Mouse (Mus musculus): Measurements from ENCODE around the gene Tbcb. TPM values are rescaled to one million over a fixed set of nuclear protein-coding genes. Genes with fewer than 3 reads are reported as not detected.

The Tbcb gene
- total and polyA plus RNA-seq, 2 experiments from 2014 or later = 129 to 473 TPM

- Histone ChIP-seq H3K9ac (replicated peaks; ENCODE audit: low read length) (no peak overlapping the region), H3K9me3 (ENCODE audit: low read length) (no peaks in the 10 kb centered on the region), H3K36me3 (ENCODE audit: insufficient read depth, low read length) (peaks cover 23% of the 10 kb centered on the region), H3K4me1 (ENCODE audit: insufficient read depth, low read length) (no peaks in the 10 kb centered on the region), H3K27ac (no peak overlapping the region), H3K4me3 (ENCODE audit: low read length) (no peak overlapping the region), H3K4me2 (ENCODE audit: low read depth, low read length) (no peak overlapping the region), H3K27me3 (ENCODE audit: insufficient read depth, low read length) (no peaks in the 10 kb centered on the region)
- DNase-seq (ENCODE audit: low spot score) (no peak), ATAC-seq (no peak)
- WGBS = 91% methylated on average over 11 of the region's 11 CpGs
- no peak for TF ChIP-seq CTCF (IDR thresholded peaks at IDR 0.05; ENCODE audit: low read depth)
Observed at GRCm38 (mm10) chr7:30178256-30178655, 53.8 kb downstream of the Tbcb start.

- Histone ChIP-seq H3K4me1 (ENCODE audit: insufficient read depth, low read length) (no peaks in the 10 kb centered on the region), H3K4me3 (ENCODE audit: low read length) (no peak overlapping the region), H3K27me3 (ENCODE audit: insufficient read depth, low read length) (no peaks in the 10 kb centered on the region), H3K36me3 (ENCODE audit: insufficient read depth, low read length) (peaks cover 23% of the 10 kb centered on the region), H3K27ac (no peak overlapping the region), H3K9ac (replicated peaks; ENCODE audit: low read length) (no peak overlapping the region), H3K4me2 (ENCODE audit: low read depth, low read length) (no peak overlapping the region), H3K9me3 (ENCODE audit: low read length) (no peaks in the 10 kb centered on the region)
- WGBS = 83% methylated on average over 12 of the region's 12 CpGs
- DNase-seq (ENCODE audit: low spot score) = no peak
- ATAC-seq = no peak
- no peak for TF ChIP-seq CTCF (IDR thresholded peaks at IDR 0.05; ENCODE audit: low read depth)
Observed at GRCm38 (mm10) chr7:30176474-30176873, 55.6 kb downstream of the Tbcb start.

Other genes with a start within 250 kb of the Tbcb start
- gene Zfp568, start 248.3 kb downstream of the Tbcb start, total RNA-seq (2014; rRNA removed) = 6.4 and 6.7 TPM in 2 replicates
- gene Zfp568, start 248.3 kb downstream of the Tbcb start, polyA plus RNA-seq (2015; fragmentation: Nextera tagmentation; extraction: Ambion mirVana) = 2.8 and 3.5 TPM in 2 replicates
- gene Zfp14, start 180.9 kb downstream of the Tbcb start, total RNA-seq (2014; rRNA removed) = 8.4 and 10.1 TPM in 2 replicates
- gene Zfp14, start 180.9 kb downstream of the Tbcb start, polyA plus RNA-seq (2015; fragmentation: Nextera tagmentation; extraction: Ambion mirVana) = 5.9 and 6.7 TPM in 2 replicates
- 2.8 and 5.4 TPM in 2 replicates for gene Zfp82, start 159.4 kb downstream of the Tbcb start, total RNA-seq (2014; rRNA removed)
- gene Zfp82, start 159.4 kb downstream of the Tbcb start, polyA plus RNA-seq (2015; fragmentation: Nextera tagmentation; extraction: Ambion mirVana) = 4.0 and 4.2 TPM in 2 replicates
- gene Gm26920, start 141.9 kb downstream of the Tbcb start, total RNA-seq (2014; rRNA removed) = not detected in 2 replicates
- 1.6 and 2.5 TPM in 2 replicates for gene Gm26920, start 141.9 kb downstream of the Tbcb start, polyA plus RNA-seq (2015; fragmentation: Nextera tagmentation; extraction: Ambion mirVana)
- 2.3 and 2.8 TPM in 2 replicates for gene Zfp566, start 141.7 kb downstream of the Tbcb start, total RNA-seq (2014; rRNA removed)
- 13.7 and 15.5 TPM in 2 replicates for gene Zfp566, start 141.7 kb downstream of the Tbcb start, polyA plus RNA-seq (2015; fragmentation: Nextera tagmentation; extraction: Ambion mirVana)
- gene Zfp260, start 137.5 kb downstream of the Tbcb start, total RNA-seq (2014; rRNA removed) = 26.8 and 27.4 TPM in 2 replicates
- gene Zfp260, start 137.5 kb downstream of the Tbcb start, polyA plus RNA-seq (2015; fragmentation: Nextera tagmentation; extraction: Ambion mirVana) = 47.7 and 49.4 TPM in 2 replicates
- 7.5 and 12.7 TPM in 2 replicates for gene Zfp382, start 110.3 kb downstream of the Tbcb start, total RNA-seq (2014; rRNA removed)
- 11.9 and 13.2 TPM in 2 replicates for gene Zfp382, start 110.3 kb downstream of the Tbcb start, polyA plus RNA-seq (2015; fragmentation: Nextera tagmentation; extraction: Ambion mirVana)
- gene Zfp146, start 62.5 kb downstream of the Tbcb start, total RNA-seq (2014; rRNA removed) = 40.6 and 46.4 TPM in 2 replicates
- 10.0 and 10.2 TPM in 2 replicates for gene Zfp146, start 62.5 kb downstream of the Tbcb start, polyA plus RNA-seq (2015; fragmentation: Nextera tagmentation; extraction: Ambion mirVana)
- not detected in 2 replicates for gene Cox7a1, start 48.1 kb downstream of the Tbcb start, total RNA-seq (2014; rRNA removed)
- gene Cox7a1, start 48.1 kb downstream of the Tbcb start, polyA plus RNA-seq (2015; fragmentation: Nextera tagmentation; extraction: Ambion mirVana) = 8.1 and 9.7 TPM in 2 replicates
- gene Capns1, start 33.5 kb downstream of the Tbcb start, total RNA-seq (2014; rRNA removed) = 289 and 322 TPM in 2 replicates
- 83.8 and 84.6 TPM in 2 replicates for gene Capns1, start 33.5 kb downstream of the Tbcb start, polyA plus RNA-seq (2015; fragmentation: Nextera tagmentation; extraction: Ambion mirVana)
- gene Polr2i, start 324 bp downstream of the Tbcb start, total RNA-seq (2014; rRNA removed) = 65.9 and 98.4 TPM in 2 replicates
- gene Polr2i, start 324 bp downstream of the Tbcb start, polyA plus RNA-seq (2015; fragmentation: Nextera tagmentation; extraction: Ambion mirVana) = 177 and 189 TPM in 2 replicates
- gene Ovol3, start 3.5 kb upstream of the Tbcb start, total RNA-seq (2014; rRNA removed) = not detected in 2 replicates
- gene Ovol3, start 3.5 kb upstream of the Tbcb start, polyA plus RNA-seq (2015; fragmentation: Nextera tagmentation; extraction: Ambion mirVana) = not detected in 2 replicates
- gene Thap8, start 47.8 kb upstream of the Tbcb start, total RNA-seq (2014; rRNA removed) = 1.0 TPM in 1 of 2 replicates, not detected in the other
- gene Thap8, start 47.8 kb upstream of the Tbcb start, polyA plus RNA-seq (2015; fragmentation: Nextera tagmentation; extraction: Ambion mirVana) = 0.52 and 0.76 TPM in 2 replicates
- gene Wdr62, start 48.1 kb upstream of the Tbcb start, total RNA-seq (2014; rRNA removed) = 4.3 and 7.0 TPM in 2 replicates
- 3.7 and 4.0 TPM in 2 replicates for gene Wdr62, start 48.1 kb upstream of the Tbcb start, polyA plus RNA-seq (2015; fragmentation: Nextera tagmentation; extraction: Ambion mirVana)
- 144 and 172 TPM in 2 replicates for gene Clip3, start 59.5 kb upstream of the Tbcb start, total RNA-seq (2014; rRNA removed)
- gene Clip3, start 59.5 kb upstream of the Tbcb start, polyA plus RNA-seq (2015; fragmentation: Nextera tagmentation; extraction: Ambion mirVana) = 106 and 118 TPM in 2 replicates
- gene Alkbh6, start 76.4 kb upstream of the Tbcb start, total RNA-seq (2014; rRNA removed) = 75.4 and 116 TPM in 2 replicates
- gene Alkbh6, start 76.4 kb upstream of the Tbcb start, polyA plus RNA-seq (2015; fragmentation: Nextera tagmentation; extraction: Ambion mirVana) = 129 and 131 TPM in 2 replicates
- gene Syne4, start 82.5 kb upstream of the Tbcb start, total RNA-seq (2014; rRNA removed) = 13.2 and 16.5 TPM in 2 replicates
- 11.4 and 12.6 TPM in 2 replicates for gene Syne4, start 82.5 kb upstream of the Tbcb start, polyA plus RNA-seq (2015; fragmentation: Nextera tagmentation; extraction: Ambion mirVana)
- 1.8 TPM in 1 of 2 replicates, not detected in the other for gene E130208F15Rik, start 89.5 kb upstream of the Tbcb start, total RNA-seq (2014; rRNA removed)
- gene E130208F15Rik, start 89.5 kb upstream of the Tbcb start, polyA plus RNA-seq (2015; fragmentation: Nextera tagmentation; extraction: Ambion mirVana) = 0.79 TPM in 1 of 2 replicates, not detected in the other
- 12.9 and 14.7 TPM in 2 replicates for gene Sdhaf1, start 91.6 kb upstream of the Tbcb start, total RNA-seq (2014; rRNA removed)
- gene Sdhaf1, start 91.6 kb upstream of the Tbcb start, polyA plus RNA-seq (2015; fragmentation: Nextera tagmentation; extraction: Ambion mirVana) = 17.8 and 19.3 TPM in 2 replicates
- 45.9 and 47.4 TPM in 2 replicates for gene Lrfn3, start 130.5 kb upstream of the Tbcb start, total RNA-seq (2014; rRNA removed)
- gene Lrfn3, start 130.5 kb upstream of the Tbcb start, polyA plus RNA-seq (2015; fragmentation: Nextera tagmentation; extraction: Ambion mirVana) = 17.5 and 18.1 TPM in 2 replicates
- gene Tyrobp, start 181.5 kb upstream of the Tbcb start, total RNA-seq (2014; rRNA removed) = 37.3 and 59.9 TPM in 2 replicates
- gene Tyrobp, start 181.5 kb upstream of the Tbcb start, polyA plus RNA-seq (2015; fragmentation: Nextera tagmentation; extraction: Ambion mirVana) = 50.3 and 56.1 TPM in 2 replicates
- gene Hcst, start 187.6 kb upstream of the Tbcb start, total RNA-seq (2014; rRNA removed) = not detected in 2 replicates
- 0.84 and 1.0 TPM in 2 replicates for gene Hcst, start 187.6 kb upstream of the Tbcb start, polyA plus RNA-seq (2015; fragmentation: Nextera tagmentation; extraction: Ambion mirVana)
- 1.9 and 3.7 TPM in 2 replicates for gene Nfkbid, start 189.5 kb upstream of the Tbcb start, total RNA-seq (2014; rRNA removed)
- gene Nfkbid, start 189.5 kb upstream of the Tbcb start, polyA plus RNA-seq (2015; fragmentation: Nextera tagmentation; extraction: Ambion mirVana) = 2.1 TPM in 2 replicates
- gene Aplp1, start 213.3 kb upstream of the Tbcb start, total RNA-seq (2014; rRNA removed) = 840 and 852 TPM in 2 replicates
- gene Aplp1, start 213.3 kb upstream of the Tbcb start, polyA plus RNA-seq (2015; fragmentation: Nextera tagmentation; extraction: Ambion mirVana) = 617 and 682 TPM in 2 replicates
- 10.7 and 14.7 TPM in 2 replicates for gene Kirrel2, start 225.4 kb upstream of the Tbcb start, total RNA-seq (2014; rRNA removed)
- 4.4 and 5.8 TPM in 2 replicates for gene Kirrel2, start 225.4 kb upstream of the Tbcb start, polyA plus RNA-seq (2015; fragmentation: Nextera tagmentation; extraction: Ambion mirVana)
- 2.3 and 2.4 TPM in 2 replicates for gene Nphs1, start 226.0 kb upstream of the Tbcb start, total RNA-seq (2014; rRNA removed)
- 0.50 and 1.0 TPM in 2 replicates for gene Nphs1, start 226.0 kb upstream of the Tbcb start, polyA plus RNA-seq (2015; fragmentation: Nextera tagmentation; extraction: Ambion mirVana)